Mouse (Mus musculus): ENCODE measurements around the gene Plcb1.

The Plcb1 gene

GRCm38 (mm10) chr2:134915035-134915434 is 129.2 kb downstream of the Plcb1 start:
- DNase-seq: no peak

GRCm38 (mm10) chr2:134920611-134921280 is 134.9 kb downstream of the Plcb1 start:
- no peak for DNase-seq

- DNase-seq: no peak
These were observed 136.9 kb downstream of the Plcb1 start for GRCm38 (mm10) chr2:134922636-134923375.

- DNase-seq: no peak
These were observed 138.3 kb downstream of the Plcb1 start for GRCm38 (mm10) chr2:134924143-134924655.

- DNase-seq: no peak
These were observed 140.4 kb downstream of the Plcb1 start for GRCm38 (mm10) chr2:134926266-134926665.

GRCm38 (mm10) chr2:134927072-134927471 is 141.2 kb downstream of the Plcb1 start:
- no peak for DNase-seq

GRCm38 (mm10) chr2:134929452-134929851 is 143.6 kb downstream of the Plcb1 start:
- peak; percentile 72 for DNase-seq

GRCm38 (mm10) chr2:134930961-134931360 is 145.1 kb downstream of the Plcb1 start:
- no peak for DNase-seq

GRCm38 (mm10) chr2:134931756-134932421 is 146.0 kb downstream of the Plcb1 start:
- no peak for DNase-seq

- no peak for DNase-seq
These were observed 149.6 kb downstream of the Plcb1 start for GRCm38 (mm10) chr2:134935469-134935868.

- DNase-seq: no peak
These were observed 150.2 kb downstream of the Plcb1 start for GRCm38 (mm10) chr2:134935970-134936649.

GRCm38 (mm10) chr2:134937666-134938065 is 151.8 kb downstream of the Plcb1 start:
- DNase-seq: no peak

GRCm38 (mm10) chr2:134942039-134942438 is 156.2 kb downstream of the Plcb1 start:
- DNase-seq: no peak

GRCm38 (mm10) chr2:134942919-134943318 is 157.1 kb downstream of the Plcb1 start:
- DNase-seq: no peak

- no peak for DNase-seq
These were observed 160.5 kb downstream of the Plcb1 start for GRCm38 (mm10) chr2:134946331-134946730.

- no peak for DNase-seq
These were observed 161.0 kb downstream of the Plcb1 start for GRCm38 (mm10) chr2:134946911-134947310.

GRCm38 (mm10) chr2:134952088-134952487 is 166.2 kb downstream of the Plcb1 start:
- no peak for DNase-seq

GRCm38 (mm10) chr2:134956436-134956835 is 170.6 kb downstream of the Plcb1 start:
- DNase-seq: no peak

- no peak for DNase-seq
These were observed 180.3 kb downstream of the Plcb1 start for GRCm38 (mm10) chr2:134966131-134966530.

- no peak for DNase-seq
These were observed 182.5 kb downstream of the Plcb1 start for GRCm38 (mm10) chr2:134968380-134968779.

- no peak for DNase-seq
These were observed 186.5 kb downstream of the Plcb1 start for GRCm38 (mm10) chr2:134972376-134972775.

- no peak for DNase-seq
These were observed 188.8 kb downstream of the Plcb1 start for GRCm38 (mm10) chr2:134974711-134975110.

GRCm38 (mm10) chr2:134976796-134977330 is 191.0 kb downstream of the Plcb1 start:
- no peak for DNase-seq

Measured in retina, postnatal 1 day (tissue).